Mouse (Mus musculus) right cerebral cortex, postnatal 14 days (tissue): Measurements from ENCODE around the gene Tpcn2.

Experiments
- DNase-seq: peaks from one replicate; pipeline ENCODE4 v3.0.0; 2022

Tpcn2 gene

GRCm38 (mm10) chr7:145196340-145196739 is 87.5 kb downstream of the Tpcn2 start:
- DNase-seq: no peak

GRCm38 (mm10) chr7:145195186-145195927 is 88.5 kb downstream of the Tpcn2 start:
- DNase-seq: no peak

- DNase-seq: peak; percentile 73
Observed at GRCm38 (mm10) chr7:145194455-145195161, 89.2 kb downstream of the Tpcn2 start.

- no peak for DNase-seq
Observed at GRCm38 (mm10) chr7:145192836-145193235, 91.0 kb downstream of the Tpcn2 start.

GRCm38 (mm10) chr7:145190520-145190919 is 93.3 kb downstream of the Tpcn2 start:
- no peak for DNase-seq

GRCm38 (mm10) chr7:145189342-145189741 is 94.5 kb downstream of the Tpcn2 start:
- no peak for DNase-seq

GRCm38 (mm10) chr7:145187802-145188201 is 96.0 kb downstream of the Tpcn2 start:
- no peak for DNase-seq

GRCm38 (mm10) chr7:145182388-145182787 is 101.4 kb downstream of the Tpcn2 start:
- DNase-seq: no peak

GRCm38 (mm10) chr7:145181376-145182034 is 102.3 kb downstream of the Tpcn2 start:
- DNase-seq: peak; percentile 32

GRCm38 (mm10) chr7:145179691-145180091 is 104.1 kb downstream of the Tpcn2 start:
- no peak for DNase-seq

GRCm38 (mm10) chr7:145176750-145177589 is 106.8 kb downstream of the Tpcn2 start:
- DNase-seq: no peak

GRCm38 (mm10) chr7:145173563-145173962 is 110.2 kb downstream of the Tpcn2 start:
- DNase-seq: no peak

GRCm38 (mm10) chr7:145173116-145173515 is 110.7 kb downstream of the Tpcn2 start:
- no peak for DNase-seq

- no peak for DNase-seq
Observed at GRCm38 (mm10) chr7:145169703-145170102, 114.1 kb downstream of the Tpcn2 start.

GRCm38 (mm10) chr7:145159283-145160240 is 124.2 kb downstream of the Tpcn2 start:
- peak; percentile 28 for DNase-seq

GRCm38 (mm10) chr7:145155666-145156065 is 128.1 kb downstream of the Tpcn2 start:
- DNase-seq: no peak

GRCm38 (mm10) chr7:145154066-145154465 is 129.7 kb downstream of the Tpcn2 start:
- DNase-seq: no peak

GRCm38 (mm10) chr7:145151845-145152244 is 132.0 kb downstream of the Tpcn2 start:
- no peak for DNase-seq

- DNase-seq: no peak
Observed at GRCm38 (mm10) chr7:145148902-145149301, 134.9 kb downstream of the Tpcn2 start.

GRCm38 (mm10) chr7:145147973-145148698 is 135.7 kb downstream of the Tpcn2 start:
- DNase-seq: no peak
